Mouse (Mus musculus): ENCODE measurements around the gene Ccdc91.

The Ccdc91 gene

DNA sequence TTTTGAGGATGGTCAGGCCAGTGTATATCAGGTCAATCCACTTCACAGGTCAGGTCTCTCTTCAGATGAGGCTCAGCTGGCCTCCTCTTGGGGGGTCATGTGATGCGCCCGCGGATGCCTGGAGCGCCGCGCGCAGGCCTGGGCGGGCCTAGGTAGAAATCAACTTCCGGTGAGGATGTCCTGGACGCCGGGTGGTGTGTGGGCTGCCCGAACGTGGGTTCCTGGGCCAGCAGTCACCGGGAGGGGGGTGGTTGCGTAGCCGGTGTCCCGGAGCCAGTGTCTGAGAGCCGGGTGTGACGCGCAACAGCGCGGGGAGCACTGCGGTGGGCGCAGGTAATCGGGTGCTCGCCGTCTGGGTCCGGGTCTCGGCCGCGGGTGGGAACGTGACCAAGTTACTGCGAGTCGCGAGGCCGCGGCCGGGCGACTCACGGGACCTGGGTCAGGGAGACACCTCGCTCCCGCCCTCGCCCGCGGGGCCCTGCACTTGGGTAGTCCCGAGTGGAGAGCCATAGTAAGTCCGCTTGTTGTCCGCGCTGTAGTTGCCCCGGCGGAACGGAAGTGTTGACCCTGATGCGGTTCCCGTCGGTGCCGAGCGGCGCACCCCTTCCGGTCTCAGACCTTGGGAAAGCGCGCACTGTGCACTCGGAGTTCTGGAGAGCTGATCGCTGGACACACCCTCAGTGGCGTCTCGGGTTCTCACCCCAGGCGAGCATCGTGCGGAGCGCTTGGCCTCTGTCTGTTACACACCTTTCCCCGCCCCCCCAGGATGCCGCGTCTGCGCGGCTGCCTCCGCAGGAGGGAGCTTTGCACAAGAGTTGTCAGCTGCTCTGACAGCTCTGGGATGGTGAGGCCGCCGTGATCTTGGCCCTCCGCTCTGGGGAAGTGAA is at the start of gene Ccdc91:
Ccdc91 (plus strand) TSS at position 102 of the 887 bp plus-strand sequence.
- peak; percentile 83 for DNase-seq (ENCODE audit: low read depth)

- no peak for DNase-seq (ENCODE audit: low read depth)
Measured at GRCm38 (mm10) chr6:147426927-147427487, 48.6 kb upstream of the Ccdc91 start.

- DNase-seq (ENCODE audit: low read depth) = no peak
Measured at GRCm38 (mm10) chr6:147455775-147456174, 19.9 kb upstream of the Ccdc91 start.

DNA sequence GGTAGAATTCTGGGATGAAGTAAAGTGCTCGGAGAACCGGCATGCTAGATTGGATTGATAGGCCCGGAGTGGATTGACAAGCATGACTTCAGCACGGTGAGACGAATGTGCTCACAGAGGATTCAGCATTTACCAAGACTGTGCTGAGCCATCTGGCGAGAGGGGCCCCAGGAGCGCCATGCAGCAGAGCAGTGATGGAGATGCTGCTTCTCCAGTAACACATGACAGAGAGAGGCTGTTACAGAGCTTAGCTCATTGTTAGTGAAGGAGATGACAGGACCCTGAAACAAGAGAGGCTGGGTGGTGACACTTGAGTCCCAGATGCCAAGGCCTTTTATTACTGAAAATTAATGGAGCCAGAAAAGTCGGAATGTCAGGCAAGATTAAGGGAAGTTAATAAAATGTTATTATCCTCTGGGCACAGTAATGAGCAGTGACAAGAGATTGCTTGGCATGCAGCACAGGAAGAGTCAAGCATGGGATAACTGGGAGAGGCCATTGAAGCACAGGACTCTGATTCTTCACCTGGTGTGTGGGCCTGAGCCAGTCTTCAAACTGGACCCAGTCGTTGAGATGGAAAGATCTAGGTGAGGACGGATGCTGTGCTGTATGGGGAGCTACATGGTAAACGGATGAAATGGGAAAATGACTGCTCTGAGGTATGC is 16.9 kb upstream of the Ccdc91 start:
- DNase-seq (ENCODE audit: low read depth) = no peak

GRCm38 (mm10) chr6:147470016-147470415 is 5.6 kb upstream of the Ccdc91 start:
- no peak for DNase-seq (ENCODE audit: low read depth)

GRCm38 (mm10) chr6:147481141-147481540 is 5.5 kb downstream of the Ccdc91 start:
- no peak for DNase-seq (ENCODE audit: low read depth)

- no peak for DNase-seq (ENCODE audit: low read depth)
Measured at GRCm38 (mm10) chr6:147490120-147490519, 14.5 kb downstream of the Ccdc91 start.

DNA sequence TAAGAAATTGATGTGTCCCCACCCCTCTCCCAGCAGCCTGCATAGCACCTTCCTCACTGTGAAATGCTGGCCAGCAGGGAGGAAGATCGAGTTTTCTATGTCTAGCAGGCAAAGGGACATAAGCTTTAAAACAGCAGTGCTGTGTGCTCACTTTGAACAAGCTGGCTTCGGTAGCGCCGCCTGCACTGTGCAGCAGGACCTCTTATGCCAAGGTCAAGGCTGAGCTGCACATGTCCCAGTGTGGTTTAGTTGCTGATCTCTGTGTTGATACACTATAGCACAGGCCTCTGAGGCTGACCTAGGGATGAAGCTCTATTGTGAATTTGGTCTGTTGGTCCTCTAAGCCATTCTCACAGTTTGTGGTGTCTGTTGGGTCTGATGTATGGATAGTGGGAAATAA is 16.9 kb downstream of the Ccdc91 start:
- no peak for DNase-seq (ENCODE audit: low read depth)

GRCm38 (mm10) chr6:147501439-147501838 is 25.8 kb downstream of the Ccdc91 start:
- DNase-seq (ENCODE audit: low read depth) = no peak

GRCm38 (mm10) chr6:147506074-147506473 is 30.4 kb downstream of the Ccdc91 start:
- peak; percentile 44 for DNase-seq (ENCODE audit: low read depth)

- DNase-seq (ENCODE audit: low read depth) = peak; percentile 24
Measured at GRCm38 (mm10) chr6:147506496-147506895, 30.9 kb downstream of the Ccdc91 start.

DNA sequence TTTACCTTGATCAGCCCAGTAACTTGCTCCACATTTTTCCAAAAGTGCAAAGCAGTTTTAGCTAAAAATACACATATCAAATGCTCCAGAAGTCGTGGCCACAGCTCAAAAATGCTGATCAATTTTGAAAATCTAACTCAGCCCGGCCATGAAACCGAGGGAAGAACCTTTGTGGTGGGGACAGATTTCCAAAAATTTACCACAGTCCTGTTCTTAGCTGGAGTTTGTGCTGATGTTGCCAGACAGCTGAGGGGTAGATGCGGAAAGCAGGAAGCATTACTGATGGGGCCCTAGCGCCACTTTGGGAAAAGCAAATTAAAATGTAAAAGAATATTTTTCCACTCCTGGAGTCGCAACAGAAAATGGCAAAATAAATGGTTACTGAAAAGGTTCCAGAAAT is 31.6 kb downstream of the Ccdc91 start:
- peak; percentile 50 for DNase-seq (ENCODE audit: low read depth)

GRCm38 (mm10) chr6:147510516-147510915 is 34.9 kb downstream of the Ccdc91 start:
- no peak for DNase-seq (ENCODE audit: low read depth)

GRCm38 (mm10) chr6:147517909-147518308 is 42.3 kb downstream of the Ccdc91 start:
- DNase-seq (ENCODE audit: low read depth) = no peak

DNA sequence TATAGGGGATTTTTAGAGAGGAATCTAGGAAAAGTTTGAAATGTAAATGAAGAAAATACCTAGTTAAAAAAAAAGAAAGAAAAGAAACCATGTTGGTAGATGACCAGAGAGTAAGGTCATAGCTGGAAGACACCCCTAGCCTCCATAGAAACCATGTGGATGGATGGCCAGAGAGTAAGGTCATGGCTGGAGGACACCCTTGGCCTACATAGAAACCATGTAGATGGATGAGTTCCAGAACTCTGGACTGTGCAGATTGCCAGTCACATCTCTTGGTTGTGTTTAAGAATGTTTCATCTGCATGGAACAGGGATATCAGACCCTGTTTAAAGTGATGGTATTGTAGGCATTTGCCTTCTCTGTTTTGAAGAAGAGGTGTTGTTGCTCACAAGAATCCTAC is 49.6 kb downstream of the Ccdc91 start:
- no peak for DNase-seq (ENCODE audit: low read depth)

DNA sequence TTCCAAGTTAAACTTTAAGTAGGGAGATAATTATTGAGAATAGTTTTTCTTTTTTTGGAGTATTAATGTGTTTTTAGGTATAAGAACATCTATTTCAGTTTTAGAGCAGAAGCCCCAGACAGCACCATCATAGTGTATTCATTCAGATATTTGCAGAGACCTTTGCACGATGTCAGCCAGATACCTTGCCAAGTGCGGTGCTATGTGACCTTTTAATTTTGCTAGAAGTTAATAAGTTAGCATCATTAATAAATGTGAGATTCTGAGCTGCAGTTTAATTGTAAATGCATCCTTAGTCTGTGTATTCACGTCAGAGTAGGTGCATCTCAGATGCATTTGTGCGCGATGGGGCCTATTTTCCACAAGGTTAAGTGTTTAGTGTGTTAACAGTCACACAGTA is 59.3 kb downstream of the Ccdc91 start:
- no peak for DNase-seq (ENCODE audit: low read depth)

GRCm38 (mm10) chr6:147538236-147538635 is 62.6 kb downstream of the Ccdc91 start:
- no peak for DNase-seq (ENCODE audit: low read depth)

DNA sequence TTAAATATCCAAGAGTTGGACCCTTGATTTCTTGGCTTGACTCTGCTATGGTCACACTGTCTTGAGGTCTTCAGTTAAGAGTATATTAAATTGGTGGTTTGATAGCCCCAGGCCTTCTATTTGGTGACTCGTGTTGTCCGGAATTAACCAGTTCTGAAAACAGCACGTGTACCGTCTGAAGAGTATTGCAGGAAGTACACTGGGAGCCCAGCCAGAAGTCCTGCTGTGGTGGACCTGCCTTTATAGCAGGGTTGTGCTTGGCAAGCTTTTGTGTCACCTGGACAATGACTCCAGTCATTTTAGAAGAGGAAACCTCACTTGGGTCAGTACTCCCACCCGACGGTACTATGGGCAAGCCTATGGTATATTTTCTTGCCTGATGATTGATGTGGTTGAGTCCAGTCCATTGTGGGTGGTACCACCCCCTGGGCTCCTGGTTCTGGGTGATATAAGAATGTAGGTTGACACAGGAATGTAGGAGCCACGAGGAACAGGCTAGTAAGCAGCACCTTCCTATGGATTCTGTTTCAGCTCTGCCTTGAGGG is 63.5 kb downstream of the Ccdc91 start:
- DNase-seq (ENCODE audit: low read depth) = no peak

DNA sequence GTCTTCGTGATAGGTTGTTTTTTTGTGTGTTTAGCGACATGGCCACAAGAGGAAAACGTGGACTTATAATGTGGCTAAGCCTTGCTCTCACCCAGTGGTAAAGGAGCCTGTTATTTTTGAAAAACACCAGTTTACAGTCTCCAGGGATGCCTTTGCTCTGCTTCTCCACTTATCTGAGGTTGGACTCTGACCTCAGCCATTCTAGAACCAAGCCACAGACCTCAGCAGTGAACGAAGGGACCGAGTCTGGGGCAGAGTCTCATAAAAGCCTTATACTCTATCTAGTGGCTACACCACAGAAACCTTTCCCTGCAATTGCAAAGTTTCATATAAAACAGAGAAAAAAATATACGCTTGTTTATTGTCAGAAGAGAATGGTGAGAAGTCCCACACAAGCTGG is 65.3 kb downstream of the Ccdc91 start:
- DNase-seq (ENCODE audit: low read depth) = no peak

DNA sequence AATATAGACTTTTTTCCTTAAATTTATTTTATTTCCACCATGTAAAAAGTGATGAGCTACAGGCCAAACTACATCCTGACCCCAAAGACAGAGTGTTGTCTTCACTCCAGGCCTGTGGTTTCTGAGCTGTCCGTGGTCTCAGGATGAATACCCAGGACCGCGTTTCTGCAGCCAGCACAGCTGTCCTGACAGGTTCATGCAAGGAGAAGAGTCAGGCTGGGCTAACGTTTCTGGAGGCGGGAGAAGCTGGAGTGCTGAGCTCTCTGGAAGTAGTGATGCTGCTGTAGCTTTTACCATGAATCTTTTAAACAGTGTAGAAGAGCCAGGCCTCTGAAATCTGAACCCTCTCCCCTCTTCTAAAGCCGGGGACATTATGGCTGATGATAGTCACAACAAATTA is 80.0 kb downstream of the Ccdc91 start:
- DNase-seq (ENCODE audit: low read depth) = no peak

DNA sequence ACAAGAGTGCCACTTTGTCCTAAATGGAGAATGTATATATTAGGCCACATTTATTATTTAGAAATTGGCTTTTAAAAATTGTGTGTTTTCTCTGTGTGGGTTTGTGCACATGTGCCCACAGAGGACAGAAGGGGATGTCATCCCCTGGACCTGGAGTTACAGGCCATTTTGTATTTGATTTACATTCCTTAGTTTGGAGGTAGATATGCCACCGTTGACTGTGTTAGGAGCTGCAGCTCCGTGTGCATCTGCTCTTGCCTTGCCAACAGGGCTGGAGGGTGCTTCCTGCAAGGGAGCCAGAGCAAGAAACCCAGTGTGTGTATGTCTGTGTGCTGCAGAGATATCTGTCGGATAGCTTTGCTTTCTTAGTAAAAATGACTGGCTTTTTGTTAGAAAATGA is 83.7 kb downstream of the Ccdc91 start:
- no peak for DNase-seq (ENCODE audit: low read depth)

GRCm38 (mm10) chr6:147560436-147560835 is 84.8 kb downstream of the Ccdc91 start:
- DNase-seq (ENCODE audit: low read depth) = no peak

GRCm38 (mm10) chr6:147569246-147569645 is 93.6 kb downstream of the Ccdc91 start:
- peak; percentile 54 for DNase-seq (ENCODE audit: low read depth)

Data from fibroblast of lung, adult 2 months (primary cell).